Mouse (Mus musculus) small intestine, adult 2 months (tissue): Measurements from ENCODE around the gene Deup1.

Experiments used
- CTCF ChIP-seq: fragments of 200-500 bp; IDR thresholded peaks from 2 replicates; pipeline ENCODE4 v1.5.1; 2012; ENCODE audit warnings: low read depth, mild to moderate bottlenecking, control low read depth, inconsistent platforms, low read length, moderate library complexity, mixed read lengths; ENCODE audit not compliant: insufficient replicate concordance, insufficient read length; ENCODE audit errors: extremely low read depth
- POLR2A ChIP-seq: fragments of 200-500 bp; IDR thresholded peaks from 2 replicates; pipeline ENCODE4 v1.6.1; 2012; ENCODE audit warnings: low read depth, mild to moderate bottlenecking, control low read depth, inconsistent platforms, low read length, moderate library complexity

DNA sequence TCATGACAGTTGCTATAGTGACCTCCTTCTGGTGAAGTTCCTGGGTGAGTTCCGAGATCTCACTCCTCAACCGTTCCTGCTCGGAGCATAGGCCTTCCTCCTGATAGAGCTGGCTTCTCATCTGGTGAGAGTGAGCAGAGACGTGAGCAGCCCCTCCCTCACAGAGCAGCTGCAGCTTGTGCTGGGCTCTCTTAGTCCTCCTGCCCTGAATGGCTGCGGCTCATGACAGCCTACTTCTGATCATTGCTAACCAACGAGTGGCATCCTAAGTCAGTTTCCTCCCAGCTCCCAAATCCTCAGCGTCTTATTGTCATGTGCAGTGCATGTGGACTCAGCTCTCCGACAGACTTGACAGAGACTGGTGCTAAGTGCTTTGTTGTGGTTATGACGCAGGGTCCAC is 43.5 kb downstream of the Deup1 start:
- no peak for TF ChIP-seq POLR2A
- TF ChIP-seq CTCF: no peak
